Mouse (Mus musculus) G1E-ER4 (cell line): Measurements from ENCODE around the gene Cbx1. TPM values are rescaled to one million over a fixed set of nuclear protein-coding genes. Genes with fewer than 3 reads are reported as not detected.

Experiments used
- GATA1 ChIP-seq: IDR thresholded peaks from one replicate; pipeline ENCODE4 v1.8.0; 2012; ENCODE audit warnings: low read length, inconsistent platforms
- polyA plus RNA-seq: library from polyadenylated mRNA; stranded (reverse); fragments of >175 nt; gene quantifications from 2 replicates; pipeline ENCODE4 v1.2.3, GENCODE M21; 2012

Cbx1 gene
- polyA plus RNA-seq, 1 experiment: 76.2 TPM

DNA sequence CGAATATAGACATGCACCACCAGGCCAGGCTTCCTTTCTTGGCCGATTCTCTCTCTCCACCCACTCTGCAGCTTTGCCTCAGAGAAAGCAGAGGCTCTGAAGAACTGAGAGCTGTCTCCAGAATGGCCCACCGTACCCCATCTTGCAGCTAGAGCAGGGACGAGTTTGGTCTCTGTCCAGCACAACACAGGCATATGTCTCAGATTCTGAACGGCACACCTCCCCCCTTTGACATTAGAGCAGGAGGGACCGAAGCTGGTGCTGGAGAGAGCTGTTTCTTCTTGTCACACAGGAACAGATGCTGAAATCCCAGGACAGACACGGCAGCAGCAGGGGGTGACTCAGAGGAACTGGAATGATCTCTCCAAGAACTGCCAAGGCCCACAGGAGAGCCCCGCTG lies 51.4 kb downstream of the Cbx1 start:
- TF ChIP-seq GATA1: no peak

DNA sequence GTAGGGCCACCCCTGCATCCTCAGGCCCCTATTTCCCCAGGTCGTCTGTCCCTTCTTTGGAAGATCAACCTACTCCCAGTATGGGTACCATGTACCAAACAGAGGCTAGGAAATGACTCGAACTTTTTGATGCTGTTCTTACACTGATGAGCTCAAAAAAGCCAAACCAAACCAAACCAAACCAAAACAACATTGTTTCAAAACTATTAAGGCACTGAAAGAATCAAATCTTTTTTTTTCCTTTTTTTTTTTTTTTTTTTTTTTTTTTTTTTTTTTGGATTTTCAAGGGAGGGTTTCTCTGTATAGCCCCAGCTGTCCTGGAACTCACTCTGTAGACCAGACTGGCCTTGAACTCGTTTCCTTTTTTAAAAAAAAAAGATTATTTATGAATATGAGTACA lies 54.7 kb downstream of the Cbx1 start:
- TF ChIP-seq GATA1: no peak

DNA sequence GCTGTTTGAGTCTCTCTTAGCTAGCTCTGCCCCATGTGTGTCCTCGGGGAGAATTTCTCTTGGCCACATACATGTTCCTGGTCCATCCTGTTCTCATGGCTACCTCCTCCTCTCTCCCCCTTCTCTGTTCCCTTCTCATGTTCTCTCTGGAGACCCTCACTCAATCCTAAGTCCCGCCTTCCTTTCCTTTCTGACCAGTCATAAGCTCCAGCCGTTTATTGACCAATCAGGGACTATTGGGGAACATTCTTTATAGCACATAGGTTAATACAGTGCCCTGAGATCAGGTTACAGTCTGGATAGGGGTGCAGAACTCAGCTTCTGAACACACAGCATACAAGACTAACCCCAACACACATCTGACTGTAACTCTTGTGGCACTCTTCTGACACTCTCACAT lies 58.3 kb downstream of the Cbx1 start:
- TF ChIP-seq GATA1: no peak

DNA sequence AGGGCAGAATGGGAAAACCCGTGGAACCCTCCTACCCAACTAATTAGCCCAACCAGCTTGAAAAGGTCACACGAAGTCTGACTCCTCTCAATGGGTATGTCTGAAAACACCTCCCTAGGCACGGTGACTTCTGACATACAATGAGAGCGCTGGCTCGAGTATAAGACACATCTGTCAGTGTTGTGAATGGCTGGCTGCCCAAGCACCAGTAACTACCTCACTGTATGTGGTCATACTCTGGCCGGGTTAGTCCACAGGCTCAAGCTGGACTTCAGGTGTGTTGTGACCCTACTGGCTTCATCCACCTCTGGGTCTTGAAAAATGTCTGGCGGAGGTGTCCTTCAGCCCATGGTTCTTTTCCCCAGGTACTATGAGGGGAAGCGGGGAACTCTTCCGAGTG lies 59.8 kb downstream of the Cbx1 start:
- no peak for TF ChIP-seq GATA1

DNA sequence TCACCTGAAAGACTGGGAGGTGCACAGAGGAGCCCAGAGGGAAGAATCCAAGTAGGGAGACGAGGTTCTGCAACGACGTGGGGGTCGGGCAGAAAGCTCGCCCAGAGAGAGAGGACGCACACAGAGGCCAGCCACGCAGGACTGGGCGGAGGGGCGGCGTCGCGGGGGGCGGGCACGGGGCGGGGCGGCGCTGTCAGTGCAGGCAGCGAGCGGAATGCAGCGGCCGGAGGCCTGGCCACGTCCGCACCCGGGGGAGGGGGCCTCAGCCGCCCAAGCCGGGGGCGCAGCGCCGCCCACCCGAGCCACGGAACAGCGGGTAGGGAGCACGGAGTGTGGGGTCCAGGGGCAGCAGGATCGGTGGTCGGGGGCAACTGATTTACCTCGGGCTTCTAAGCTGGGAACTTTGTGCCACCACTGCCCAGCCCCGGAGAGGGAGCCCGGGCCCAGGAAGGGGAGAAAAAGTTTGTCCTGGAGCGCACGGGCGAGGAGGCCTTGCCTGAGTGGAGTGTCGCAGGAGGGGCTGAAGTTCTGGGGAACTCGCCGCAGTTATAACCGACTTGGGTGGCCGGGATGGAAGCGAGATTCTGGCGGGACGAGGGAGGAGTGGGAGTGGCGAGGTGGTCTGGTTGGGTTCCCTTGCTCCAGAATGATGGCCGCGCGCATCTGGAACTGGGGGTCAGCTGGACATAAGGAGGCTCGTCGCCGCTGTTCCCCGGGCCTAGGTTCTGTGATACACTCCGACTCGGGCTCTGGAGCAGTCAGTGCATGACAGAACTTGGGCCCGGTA lies 60.9 kb downstream of the Cbx1 start, which contains the start of gene Copz2:
TSS of gene Copz2 (plus strand) at position 190 of the 787 bp plus-strand sequence.
- TF ChIP-seq GATA1: no peak

DNA sequence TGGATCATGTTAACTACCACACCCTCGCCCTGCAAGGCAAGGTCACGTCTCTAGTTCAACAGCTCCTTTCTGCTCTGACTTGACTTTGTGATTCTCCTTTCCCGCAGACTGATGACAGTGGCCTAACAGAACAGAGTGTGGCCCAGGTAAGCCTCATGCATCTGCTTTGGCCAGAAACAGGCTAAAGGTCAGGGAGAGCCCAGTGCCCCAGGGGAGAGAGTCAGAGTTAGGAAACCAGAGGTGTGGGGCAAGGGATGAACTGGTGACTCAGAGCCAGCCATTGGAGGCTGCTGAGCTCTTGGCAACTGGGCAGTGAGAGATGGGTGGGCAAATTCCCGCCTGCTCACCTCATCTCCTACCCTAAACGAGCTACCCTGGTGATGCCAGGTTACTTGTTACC lies 68.5 kb downstream of the Cbx1 start:
- no peak for TF ChIP-seq GATA1

Other genes with a start within 250 kb of the Cbx1 start
- 8.7 and 9.9 TPM in 2 replicates for gene Snx11, start 11.6 kb upstream of the Cbx1 start, polyA plus RNA-seq
- 30.2 and 46.4 TPM in 2 replicates for gene Nfe2l1, start 40.8 kb downstream of the Cbx1 start, polyA plus RNA-seq
- 0.14 and 0.45 TPM in 2 replicates for gene Copz2, start 60.7 kb downstream of the Cbx1 start, polyA plus RNA-seq
- 59.7 and 66.3 TPM in 2 replicates for gene Cdk5rap3, start 127.4 kb downstream of the Cbx1 start, polyA plus RNA-seq
- 0.18 and 0.19 TPM in 2 replicates for gene Prr15l, start 139.0 kb downstream of the Cbx1 start, polyA plus RNA-seq
- gene Pnpo, start 154.9 kb downstream of the Cbx1 start, polyA plus RNA-seq: 42.4 and 75.3 TPM in 2 replicates
- 46.1 and 55.9 TPM in 2 replicates for gene Sp2, start 193.8 kb downstream of the Cbx1 start, polyA plus RNA-seq
- not detected in 2 replicates for gene Sp6, start 224.3 kb downstream of the Cbx1 start, polyA plus RNA-seq
- gene Scrn2, start 240.8 kb downstream of the Cbx1 start, polyA plus RNA-seq: 13.6 and 15.6 TPM in 2 replicates